Mouse (Mus musculus) neural tube, embryonic 15.5 days (tissue): ENCODE data around the gene 6430628N08Rik. TPM values are rescaled to one million over a fixed set of nuclear protein-coding genes. Genes with fewer than 3 reads are reported as not detected.
A peak's percentile ranks its signal among the peaks of the same experiment; 100 is the strongest.

Experiments
- ATAC-seq: fragments of 200-750 bp; cut with Nextera tagmentation; 2 replicates; pipeline ENCODE4 v1.8.0; 2017; ENCODE audit warnings: mild to moderate bottlenecking, moderate TSS enrichment, moderate library complexity; ENCODE audit not compliant: low FRiP score
- H3K27ac ChIP-seq: fragments of 300-500 bp; sonication (generic); replicated peaks from 2 replicates; pipeline ENCODE4 v1.5.1; 2015; ENCODE audit warnings: mild to moderate bottlenecking, inconsistent platforms
- H3K27me3 ChIP-seq: fragments of 300-500 bp; sonication (generic); replicated peaks from 2 replicates; pipeline ENCODE4 v1.6.1; 2015; ENCODE audit warnings: inconsistent platforms
- H3K36me3 ChIP-seq: fragments of 300-500 bp; sonication (generic); 2 replicates; pipeline ENCODE4 v1.6.1; 2015; ENCODE audit warnings: inconsistent platforms
- H3K4me1 ChIP-seq: fragments of 300-500 bp; sonication (generic); 2 replicates; pipeline ENCODE4 v1.6.1; 2015; ENCODE audit warnings: inconsistent platforms
- H3K4me2 ChIP-seq: fragments of 300-500 bp; sonication (generic); 2 replicates; pipeline ENCODE4 v1.6.1; 2015; ENCODE audit warnings: inconsistent platforms, mild to moderate bottlenecking, moderate library complexity
- H3K4me3 ChIP-seq: fragments of 300-500 bp; sonication (generic); replicated peaks from 2 replicates; pipeline ENCODE4 v1.5.1; 2015; ENCODE audit warnings: mild to moderate bottlenecking, inconsistent platforms
- H3K9ac ChIP-seq: fragments of 300-500 bp; sonication (generic); replicated peaks from 2 replicates; pipeline ENCODE4 v1.6.1; 2015; ENCODE audit warnings: mild to moderate bottlenecking, inconsistent platforms
- H3K9me3 ChIP-seq: fragments of 300-500 bp; sonication (generic); replicated peaks from 2 replicates; pipeline ENCODE4 v1.6.1; 2016; ENCODE audit warnings: inconsistent platforms
- WGBS: fragments of 180-500 bp; shearing (Covaris S2); methylation state at CpG from one replicate; pipeline ENCODE4 v1.1.7; 2015; ENCODE audit warnings: mixed read lengths; 5-methylcytosine and 5-hydroxymethylcytosine counted together
- polyA plus RNA-seq: library from polyadenylated mRNA; unstranded; fragments of >200 nt; fragmentation: Nextera tagmentation; extraction: Ambion mirVana; gene quantifications from 2 replicates; pipeline ENCODE4 v1.2.1, GENCODE M21; 2015

6430628N08Rik gene
- polyA plus RNA-seq, 1 experiment from 2014 or later: 1.3 TPM

- Histone ChIP-seq H3K4me1 (peaks cover 23% of the 10 kb centered on the region), H3K36me3 (no peaks in the 10 kb centered on the region), H3K27me3 (peaks cover 92% of the 10 kb centered on the region), H3K9ac (no peak overlapping the region), H3K4me2 (no peak overlapping the region), H3K4me3 (no peak overlapping the region), H3K27ac (no peak overlapping the region), H3K9me3 (no peaks in the 10 kb centered on the region)
- no peak for ATAC-seq
- 4% methylated on average over 9 of the region's 9 CpGs for WGBS
Measured at GRCm38 (mm10) chr4:115941242-115941820, 50.9 kb downstream of the 6430628N08Rik start.

GRCm38 (mm10) chr4:115943669-115944314, 53.3 kb downstream of the 6430628N08Rik start:
- H3K4me2 ChIP-seq: peak overlapping the region; percentile 52
- H3K9me3 ChIP-seq: no peaks in the 10 kb centered on the region
- peaks cover 91% of the 10 kb centered on the region for H3K27me3 ChIP-seq
- peaks cover 18% of the 10 kb centered on the region for H3K4me1 ChIP-seq
- no peaks in the 10 kb centered on the region for H3K36me3 ChIP-seq
- WGBS: 1% methylated on average over 40 of the region's 41 CpGs
- H3K9ac ChIP-seq: no peak overlapping the region
- H3K27ac ChIP-seq: no peak overlapping the region
- peak; percentile 18; the same call in 1 of the 2 replicates for ATAC-seq
- H3K4me3 ChIP-seq: peak overlapping the region; percentile 24

Other genes starting within 250 kb of the 6430628N08Rik start
- gene Cyp4b1, start 242.9 kb upstream of the 6430628N08Rik start, polyA plus RNA-seq: 1.3 TPM in 2 replicates
- 15.3 and 22.3 TPM in 2 replicates for gene Efcab14, start 152.9 kb upstream of the 6430628N08Rik start, polyA plus RNA-seq
- gene Tex38, start 109.6 kb upstream of the 6430628N08Rik start, polyA plus RNA-seq: 0.33 and 0.40 TPM in 2 replicates
- 42.0 and 50.9 TPM in 2 replicates for gene Atpaf1, start 105.9 kb upstream of the 6430628N08Rik start, polyA plus RNA-seq
- gene Mob3c, start 62.6 kb upstream of the 6430628N08Rik start, polyA plus RNA-seq: 8.1 and 8.4 TPM in 2 replicates
- gene Mknk1, start 51.5 kb upstream of the 6430628N08Rik start, polyA plus RNA-seq: 25.3 and 30.3 TPM in 2 replicates
- 0.12 and 0.19 TPM in 2 replicates for gene Kncn, start 6.3 kb upstream of the 6430628N08Rik start, polyA plus RNA-seq
- gene Dmbx1, start 49.3 kb downstream of the 6430628N08Rik start, polyA plus RNA-seq: 1.2 and 2.1 TPM in 2 replicates
- 18.9 and 22.8 TPM in 2 replicates for gene Faah, start 127.3 kb downstream of the 6430628N08Rik start, polyA plus RNA-seq
- 13.1 and 13.5 TPM in 2 replicates for gene Nsun4, start 163.2 kb downstream of the 6430628N08Rik start, polyA plus RNA-seq
- gene Uqcrh, start 184.4 kb downstream of the 6430628N08Rik start, polyA plus RNA-seq: 499 and 535 TPM in 2 replicates
- 70.9 and 73.3 TPM in 2 replicates for gene Lrrc41, start 184.6 kb downstream of the 6430628N08Rik start, polyA plus RNA-seq
- 5.6 and 11.5 TPM in 2 replicates for gene Rad54l, start 233.0 kb downstream of the 6430628N08Rik start, polyA plus RNA-seq
- 66.9 and 67.2 TPM in 2 replicates for gene Pomgnt1, start 233.2 kb downstream of the 6430628N08Rik start, polyA plus RNA-seq